Mouse (Mus musculus): Measurements from ENCODE around the gene Angptl8.
"Not testable (repeated sequence)": the region's sequence is repeated elsewhere in the genome, so short reads cannot be mapped to it uniquely, and the experiment has no call there.

Gene Angptl8

DNA sequence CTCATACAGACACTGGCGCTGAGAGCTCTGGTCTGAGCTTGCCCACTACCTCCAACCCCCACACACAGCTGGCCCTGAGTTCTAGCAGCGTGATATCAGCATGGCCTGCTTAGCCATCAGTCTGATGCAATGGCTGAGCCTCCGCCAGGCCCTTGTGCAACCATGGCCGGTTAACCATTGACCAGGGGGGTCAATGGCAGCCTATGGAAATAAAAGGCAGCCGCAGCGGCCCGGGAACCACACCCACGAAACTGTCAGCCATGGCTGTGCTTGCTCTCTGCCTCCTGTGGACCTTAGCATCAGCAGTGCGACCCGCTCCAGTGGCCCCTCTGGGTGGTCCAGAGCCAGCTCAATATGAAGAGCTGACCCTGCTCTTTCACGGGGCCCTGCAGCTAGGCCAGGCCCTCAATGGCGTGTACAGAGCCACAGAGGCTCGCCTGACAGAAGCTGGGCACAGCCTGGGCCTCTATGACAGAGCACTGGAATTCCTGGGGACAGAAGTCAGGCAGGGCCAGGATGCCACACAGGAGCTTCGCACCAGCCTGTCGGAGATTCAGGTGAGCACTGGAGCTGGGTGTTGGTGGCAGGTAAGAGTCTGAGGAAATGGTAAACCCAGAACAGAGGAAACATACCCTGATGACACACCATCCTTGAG is at the start of gene Angptl8:
Gene Angptl8, plus strand, starts transcription at position 253 of the 655 bp plus-strand sequence.
- no peak for DNase-seq (ENCODE audit: low read depth, low spot score)

DNA sequence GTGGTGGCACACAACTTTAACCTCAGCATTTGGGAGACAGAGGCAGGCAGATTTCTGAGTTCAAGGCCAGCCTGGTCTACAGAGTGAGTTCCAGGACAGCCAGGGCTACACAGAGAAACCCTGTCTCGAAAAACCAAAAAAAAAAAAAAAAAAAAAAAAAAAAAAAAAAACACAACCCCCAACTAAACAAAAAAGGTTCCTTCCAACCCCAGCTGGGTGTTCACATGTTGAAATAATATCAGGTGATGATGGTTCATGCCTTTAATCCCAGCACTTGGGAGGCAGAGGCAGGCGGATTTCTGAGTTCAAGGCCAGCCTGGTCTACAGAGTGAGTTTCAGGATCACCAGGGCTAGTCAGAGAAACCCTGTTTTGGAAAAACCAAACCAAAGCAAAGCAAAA is 49.0 kb upstream of the Angptl8 start:
- not testable (repeated sequence) for DNase-seq (ENCODE audit: low read depth, low spot score)

DNA sequence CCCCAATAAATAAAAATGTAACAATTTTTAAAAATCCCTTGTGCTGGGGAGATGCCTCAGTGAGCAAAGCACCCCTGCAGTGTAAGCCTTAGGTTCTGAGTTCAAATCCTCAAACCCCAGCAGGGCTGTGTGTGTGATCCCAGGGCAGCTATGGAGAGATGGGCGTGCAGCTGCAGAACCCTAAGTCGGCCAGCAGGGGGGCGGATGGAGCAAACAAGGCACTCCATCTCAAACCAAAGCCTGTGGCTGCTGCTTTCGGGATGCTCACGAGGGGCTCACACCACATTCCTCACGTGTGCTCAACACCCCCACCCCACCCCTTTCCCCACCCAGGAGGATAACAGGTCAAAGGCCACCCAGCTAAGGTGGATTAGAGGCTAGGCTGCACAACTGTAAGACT is 48.4 kb upstream of the Angptl8 start:
- no peak for DNase-seq (ENCODE audit: low read depth, low spot score)

DNA sequence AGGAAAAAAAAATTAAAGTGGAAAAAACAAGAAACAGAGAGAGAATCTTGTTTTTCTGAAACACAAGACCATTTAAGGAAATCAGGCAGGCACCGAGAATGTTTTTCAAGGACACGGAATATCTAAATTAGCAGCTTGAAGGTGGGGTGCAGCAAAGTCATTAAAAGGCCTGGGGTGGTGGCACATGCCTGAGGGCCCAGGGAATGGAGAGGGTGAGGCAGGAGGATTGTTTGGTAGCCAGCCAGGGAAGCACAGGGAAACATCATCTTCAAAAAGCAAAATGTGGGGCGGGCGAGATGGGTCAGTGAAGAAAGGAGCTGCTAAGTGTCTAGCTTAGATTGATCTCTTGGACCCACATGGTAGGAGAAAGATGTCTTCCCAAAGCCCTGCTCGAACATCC is 47.7 kb upstream of the Angptl8 start:
- DNase-seq (ENCODE audit: low read depth, low spot score), result no peak

DNA sequence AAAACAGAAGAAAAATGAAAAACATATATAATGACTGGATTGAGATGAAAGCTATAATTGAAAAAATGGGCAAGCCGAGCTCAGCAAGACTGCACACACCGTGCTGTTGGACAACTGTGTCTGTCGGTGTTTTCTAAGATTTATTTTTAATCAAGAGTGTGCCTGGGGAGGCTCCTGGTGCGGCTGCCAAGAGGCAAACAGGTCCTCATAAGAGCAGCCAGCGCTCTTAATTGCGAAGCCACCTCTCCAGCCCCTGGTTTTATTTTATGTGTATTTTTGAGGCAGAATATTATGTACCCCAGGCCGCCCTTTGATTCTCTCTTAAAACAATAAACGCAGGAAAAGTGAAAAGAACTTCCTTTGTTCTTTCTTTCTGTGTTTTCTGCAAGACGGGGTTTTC is 47.1 kb upstream of the Angptl8 start:
- DNase-seq (ENCODE audit: low read depth, low spot score), result no peak

DNA sequence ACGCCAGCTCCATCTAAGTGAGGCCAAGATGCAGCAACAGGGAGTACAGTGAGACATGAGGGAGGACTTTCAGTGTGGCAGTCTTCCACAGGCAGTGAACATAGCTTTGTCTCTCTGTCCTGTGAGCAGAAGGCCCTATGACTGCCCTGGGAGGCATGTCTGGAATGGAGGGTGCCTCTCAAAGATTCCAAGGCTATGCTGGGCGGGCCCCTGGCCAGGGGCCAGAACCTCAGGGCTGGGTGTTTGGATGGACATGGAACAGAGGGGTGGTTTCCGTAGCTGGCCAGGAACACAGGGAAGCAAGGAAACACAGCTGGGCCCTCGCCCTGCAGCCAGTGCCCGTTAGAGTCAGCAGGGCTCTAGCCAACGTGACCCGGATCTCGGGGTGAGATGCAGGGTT is 43.4 kb upstream of the Angptl8 start:
- no peak for DNase-seq (ENCODE audit: low read depth, low spot score)

DNA sequence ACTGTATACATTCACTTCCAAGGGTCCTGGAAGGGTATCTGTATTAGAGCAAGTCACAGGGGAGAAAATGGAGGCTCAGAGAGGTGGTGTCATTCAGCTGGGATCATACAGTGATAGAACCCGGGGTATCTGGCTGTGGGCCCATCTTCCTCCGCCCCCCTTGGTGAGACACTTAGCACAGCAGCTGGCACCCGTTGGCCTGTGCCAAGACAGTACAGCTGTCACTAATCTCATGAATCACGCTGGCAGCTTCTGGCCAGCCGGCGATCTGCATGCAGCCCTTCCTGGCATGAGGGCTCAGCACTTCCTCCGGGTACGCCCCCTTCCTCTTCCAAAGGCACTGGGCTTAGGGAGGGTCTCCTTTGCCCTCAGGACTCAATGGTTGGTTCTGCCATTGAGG is 42.7 kb upstream of the Angptl8 start:
- no peak for DNase-seq (ENCODE audit: low read depth, low spot score)

DNA sequence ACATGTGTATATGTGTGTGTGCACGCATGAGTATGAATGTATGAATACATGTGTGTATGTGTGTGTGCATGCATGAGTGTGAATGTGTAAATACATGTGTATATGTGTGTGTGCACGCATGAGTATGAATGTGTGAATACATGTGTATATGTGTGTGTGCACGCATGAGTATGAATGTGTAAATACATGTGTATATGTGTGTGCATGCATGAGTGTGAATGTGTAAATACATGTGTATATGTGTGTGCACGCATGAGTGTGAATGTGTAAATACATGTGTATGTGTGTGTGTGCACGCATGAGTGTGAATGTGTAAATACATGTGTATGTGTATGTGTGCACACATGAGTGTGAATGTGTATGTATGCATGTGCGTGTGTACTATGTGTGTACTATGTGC is 41.8 kb upstream of the Angptl8 start:
- not testable (repeated sequence) for DNase-seq (ENCODE audit: low read depth, low spot score)

DNA sequence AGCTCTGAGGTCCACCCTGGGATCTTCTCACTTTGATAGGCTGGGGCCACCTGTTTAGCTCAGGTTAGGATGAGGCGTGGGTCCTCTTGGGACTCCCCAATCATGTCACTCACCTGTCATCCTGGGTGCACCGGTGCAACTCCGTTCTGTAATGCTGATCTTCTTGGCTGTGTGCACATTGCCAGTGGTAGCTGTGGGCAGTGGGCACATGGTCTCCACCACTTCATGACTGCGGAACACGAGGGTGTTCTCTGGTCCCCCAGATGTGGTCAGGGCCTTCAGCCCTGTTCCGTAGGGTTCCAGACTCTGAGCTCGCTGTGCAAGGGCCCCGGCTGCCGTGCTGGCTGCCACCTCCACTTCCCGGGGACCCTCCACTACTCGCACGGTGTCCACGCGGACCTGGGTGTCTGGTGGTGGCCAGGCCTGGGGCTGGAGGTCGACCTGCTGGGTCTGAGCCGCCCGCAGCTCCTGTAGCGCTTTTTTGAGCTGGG is 40.9 kb upstream of the Angptl8 start:
- no peak for DNase-seq (ENCODE audit: low read depth, low spot score)

DNA sequence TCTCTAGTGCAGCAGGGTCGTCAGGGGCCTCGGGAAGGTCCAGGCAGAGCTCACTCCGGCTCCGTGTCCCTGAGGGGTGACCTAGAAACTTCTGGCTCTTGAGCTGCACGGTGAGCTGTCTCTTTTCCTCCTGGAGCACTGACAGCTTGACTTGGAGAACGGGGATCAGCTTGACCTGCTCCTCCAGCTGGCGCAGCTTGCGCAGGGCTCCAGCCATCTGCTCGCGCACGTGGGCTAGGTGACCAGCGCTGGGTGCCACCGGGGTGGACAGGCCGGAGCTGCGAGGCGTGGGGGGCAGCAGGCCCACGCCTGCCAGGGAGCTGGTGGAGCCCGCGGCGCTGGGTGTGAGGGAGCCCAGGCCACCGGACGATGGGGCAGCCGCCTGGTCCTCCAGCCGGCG is 40.4 kb upstream of the Angptl8 start:
- no peak for DNase-seq (ENCODE audit: low read depth, low spot score)

DNA sequence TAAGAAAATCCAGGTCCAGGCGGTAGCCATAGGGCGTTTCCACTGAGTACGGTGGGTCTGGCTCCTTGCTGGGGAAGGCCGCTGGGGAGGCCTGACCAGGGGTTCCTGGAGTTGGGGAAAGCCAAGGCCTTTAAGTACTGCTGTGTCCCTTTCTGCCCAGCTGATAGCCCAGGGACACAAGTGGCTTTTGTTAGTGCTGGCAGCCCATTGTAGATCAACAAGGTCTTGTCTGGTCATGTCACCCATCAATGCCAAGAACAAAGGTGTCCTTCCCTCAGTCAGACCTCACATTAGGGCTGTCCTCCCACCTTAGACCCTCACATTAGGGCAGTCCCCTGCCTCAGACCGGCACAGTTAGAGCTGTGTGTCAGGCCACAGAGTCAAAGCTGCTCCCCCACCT is 39.7 kb upstream of the Angptl8 start:
- DNase-seq (ENCODE audit: low read depth, low spot score), result no peak

DNA sequence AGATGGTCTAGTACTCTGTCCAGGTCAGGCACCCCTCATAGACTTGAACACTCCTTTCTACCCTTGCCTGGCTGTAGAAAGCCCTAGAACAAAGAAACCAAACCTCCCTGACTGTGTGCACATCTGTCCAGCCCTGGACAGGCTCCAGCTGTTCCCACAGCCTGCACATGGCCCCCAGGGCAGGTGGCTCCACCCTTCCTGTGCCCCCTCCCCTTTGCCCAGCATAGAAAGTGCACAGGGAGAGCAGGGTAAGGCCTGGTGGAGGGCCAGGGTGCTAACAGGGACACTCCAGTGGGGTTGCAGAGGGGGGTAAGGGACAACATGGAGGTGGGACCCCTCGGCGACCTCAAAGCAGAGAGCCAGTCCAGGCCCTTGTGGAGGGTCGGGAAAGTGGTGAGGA is 39.1 kb upstream of the Angptl8 start:
- no peak for DNase-seq (ENCODE audit: low read depth, low spot score)

DNA sequence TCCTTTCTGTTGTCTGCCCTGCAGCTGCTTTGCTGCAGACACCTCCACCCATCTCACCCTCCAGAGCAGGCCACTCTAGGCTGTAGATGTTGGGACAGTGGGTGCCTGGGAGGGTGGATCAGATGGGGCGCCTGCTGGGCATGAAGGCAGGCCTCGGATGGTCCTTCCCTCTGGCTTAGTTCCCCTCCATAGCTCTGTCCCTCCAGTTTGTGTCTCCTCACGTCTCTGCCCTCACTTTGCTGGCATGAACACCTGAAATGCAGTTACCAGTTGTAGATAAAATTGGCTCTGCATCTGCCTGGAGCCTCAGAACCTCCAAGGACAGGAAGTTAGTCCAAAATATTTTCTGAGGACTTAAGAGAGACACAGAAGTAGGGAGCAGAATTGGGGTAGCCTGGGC is 38.4 kb upstream of the Angptl8 start:
- no peak for DNase-seq (ENCODE audit: low read depth, low spot score)

DNA sequence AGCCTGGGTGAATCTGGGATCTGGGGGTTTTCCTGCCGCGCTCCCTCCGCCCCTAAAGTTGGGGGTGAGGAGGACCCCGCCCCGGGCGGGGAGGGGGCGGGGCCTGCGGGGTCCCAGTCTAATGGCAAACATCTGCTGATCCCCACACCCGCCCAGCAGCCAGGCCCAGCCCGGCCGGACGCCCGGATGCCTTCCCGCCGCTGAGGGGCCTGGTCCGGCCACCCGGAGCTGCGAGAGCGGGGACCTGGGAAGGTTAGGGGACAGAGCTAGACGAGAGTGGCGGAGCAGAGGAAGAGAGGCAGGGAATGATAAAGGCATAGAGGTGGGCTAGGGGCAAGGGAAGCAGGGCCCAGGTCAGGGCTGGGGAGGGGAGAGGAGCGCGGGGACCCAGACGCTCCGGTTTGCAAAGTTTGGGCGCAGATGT is 37.4 kb upstream of the Angptl8 start:
- no peak for DNase-seq (ENCODE audit: low read depth, low spot score)

DNA sequence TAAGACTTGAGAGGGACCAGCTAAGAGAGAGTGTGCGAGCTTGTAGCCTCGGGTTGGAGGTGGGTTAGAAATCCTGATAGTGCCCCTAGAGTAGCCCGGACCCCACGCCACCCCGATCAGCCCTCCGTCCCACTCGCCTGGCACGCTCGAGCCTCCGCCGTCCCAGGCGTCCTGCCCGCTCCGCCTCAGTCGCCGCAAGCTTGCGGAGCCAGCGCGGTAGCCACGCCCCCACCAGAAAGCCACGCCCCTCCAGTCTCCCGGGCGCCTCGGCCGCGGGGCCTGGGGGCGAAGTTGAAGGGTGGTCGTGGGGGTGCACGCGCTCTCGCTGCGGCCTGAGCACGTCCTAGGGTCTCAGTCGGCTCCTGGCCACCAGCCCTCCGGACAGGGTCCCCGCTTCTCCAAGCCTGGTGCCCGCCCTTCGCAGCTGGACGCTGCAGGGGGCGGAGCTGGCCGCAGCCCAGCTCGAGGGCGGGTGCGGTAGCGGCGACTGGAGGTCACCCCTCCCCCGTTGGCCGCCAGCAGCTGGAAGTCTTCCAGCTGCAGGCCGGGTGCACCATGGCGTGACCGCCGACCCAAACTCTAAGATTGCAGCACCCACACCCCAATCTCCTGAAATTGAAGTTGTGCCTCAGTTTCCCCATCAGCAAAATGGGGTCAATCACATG is 36.8 kb upstream of the Angptl8 start, which contains the start of gene Kank2:
Gene Kank2, minus strand, starts transcription at position 400 of the 665 bp plus-strand sequence.
- DNase-seq (ENCODE audit: low read depth, low spot score), result peak; percentile 28

DNA sequence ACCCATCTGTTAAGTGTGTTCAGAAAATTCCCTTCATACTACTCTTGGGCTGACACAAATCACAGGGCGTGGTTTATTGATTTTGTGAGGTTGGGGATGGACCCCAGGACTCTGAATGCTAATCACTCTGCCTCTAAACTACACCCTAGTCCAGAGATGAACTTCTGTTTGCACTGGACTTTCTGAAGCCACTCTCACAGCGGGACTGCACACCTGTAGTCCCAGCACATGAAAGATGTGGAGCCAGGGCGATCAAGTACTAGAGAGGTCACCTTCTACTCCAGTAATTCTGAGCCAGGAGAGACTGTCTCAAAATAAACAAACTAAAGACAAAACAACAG is 36.3 kb upstream of the Angptl8 start:
- no peak for DNase-seq (ENCODE audit: low read depth, low spot score)

DNA sequence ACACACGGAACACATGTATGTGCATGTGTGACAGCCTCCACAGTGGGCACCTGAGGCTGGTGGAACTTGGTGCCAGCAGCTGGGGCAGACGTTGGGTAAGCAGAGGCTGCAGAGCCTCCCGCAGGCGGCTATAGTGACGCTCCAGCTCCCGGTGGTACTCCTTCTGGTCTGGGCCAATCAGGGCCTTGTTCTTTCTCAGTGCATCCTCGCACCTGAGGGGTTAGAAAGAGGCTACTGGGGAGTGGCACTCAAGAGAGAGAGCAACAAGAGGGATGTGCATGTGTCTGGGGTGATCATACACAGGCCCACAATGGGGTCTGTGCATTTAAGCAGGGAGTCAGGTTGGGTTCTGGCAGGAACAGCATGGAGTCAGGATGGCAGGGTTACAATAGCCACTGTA is 34.2 kb upstream of the Angptl8 start:
- DNase-seq (ENCODE audit: low read depth, low spot score), result no peak

DNA sequence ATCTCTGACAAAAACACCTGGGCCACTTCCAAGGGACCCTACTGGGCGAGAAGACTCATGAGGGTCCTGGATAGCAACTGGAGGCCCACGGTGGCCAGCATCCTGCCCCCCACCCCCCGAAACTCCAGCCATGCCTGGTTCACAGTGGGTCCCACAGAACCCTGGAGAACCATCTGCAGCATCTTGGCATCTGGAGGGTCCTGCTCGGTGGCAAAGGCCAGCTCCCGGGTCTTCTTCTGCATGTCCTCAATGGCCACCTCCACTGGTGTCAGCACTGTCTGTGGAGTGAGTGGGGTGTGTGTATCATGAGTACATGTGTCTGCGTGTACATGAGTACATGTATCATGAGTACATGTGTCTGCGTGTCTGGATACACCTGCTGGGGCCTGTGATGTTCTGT is 33.7 kb upstream of the Angptl8 start:
- DNase-seq (ENCODE audit: low read depth, low spot score), result no peak

DNA sequence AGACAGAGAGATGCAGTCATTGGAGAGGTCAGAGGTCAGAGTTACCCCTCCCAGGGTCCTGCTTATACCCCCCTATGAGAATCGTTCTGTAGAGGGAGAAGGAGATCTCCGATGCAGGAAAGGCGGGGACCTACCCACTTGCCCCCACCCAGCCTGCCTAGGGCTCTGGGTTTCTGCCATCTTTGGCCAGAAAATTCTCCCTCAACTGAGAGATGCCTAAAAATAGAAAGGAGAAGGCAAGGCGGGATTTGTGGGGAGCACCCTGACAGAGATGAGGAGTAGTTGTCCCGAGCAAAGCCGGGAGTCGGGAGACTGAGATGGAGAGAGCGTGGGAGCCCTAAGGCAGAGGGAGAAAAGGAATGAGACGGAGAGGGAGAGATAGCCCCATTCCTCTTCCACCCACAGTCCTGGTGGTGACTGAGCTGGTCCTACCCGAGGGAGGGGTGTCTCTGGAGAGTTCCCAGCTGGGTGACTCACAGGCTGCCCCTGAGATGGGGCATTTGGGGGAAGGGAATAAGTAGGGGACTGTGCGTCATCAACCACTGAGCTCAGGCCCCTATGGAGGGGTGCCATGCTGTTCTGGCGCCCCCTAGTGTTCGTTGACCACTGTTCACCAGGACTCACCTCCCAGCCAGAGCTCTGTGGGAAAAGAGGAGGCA is 31.2 kb upstream of the Angptl8 start:
- peak; percentile 61 for DNase-seq (ENCODE audit: low read depth, low spot score)

DNA sequence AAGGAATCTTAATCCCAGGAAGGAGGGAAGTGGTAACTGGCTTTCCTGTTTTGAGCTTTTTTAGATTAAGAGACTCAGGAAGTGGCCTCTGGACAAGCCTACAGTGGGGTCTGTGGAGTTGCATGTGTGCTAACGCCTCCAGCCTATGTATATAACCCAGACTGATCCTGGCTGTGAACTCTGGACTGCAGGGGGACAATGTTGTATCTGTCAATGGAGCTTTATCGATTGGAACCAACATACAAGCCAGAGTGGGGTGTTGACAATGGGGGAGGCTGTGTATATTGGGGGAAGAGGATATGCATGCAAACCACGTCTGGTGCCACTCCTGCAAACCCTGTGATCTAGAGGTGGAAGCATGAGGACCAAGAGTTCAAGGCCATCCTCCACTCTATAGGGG is 28.9 kb upstream of the Angptl8 start:
- no peak for DNase-seq (ENCODE audit: low read depth, low spot score)

DNA sequence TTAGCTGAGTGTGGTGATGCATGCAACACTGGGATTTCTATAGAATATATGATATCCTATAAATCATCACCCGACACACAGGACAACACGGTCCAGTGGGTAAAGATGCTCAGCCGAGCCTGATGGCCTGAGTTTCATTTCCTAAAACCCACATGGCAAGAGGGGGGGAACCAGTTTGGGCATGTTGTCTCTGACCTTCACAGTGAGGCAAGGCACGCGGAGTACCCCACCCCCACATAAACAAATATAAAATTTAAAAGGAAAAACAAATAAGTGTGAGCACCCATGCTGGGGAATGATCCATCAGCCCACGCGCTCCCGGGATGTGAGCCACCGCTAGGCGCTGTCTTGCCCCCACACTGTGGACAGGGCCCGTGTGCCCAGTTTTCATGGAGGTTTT is 28.3 kb upstream of the Angptl8 start:
- no peak for DNase-seq (ENCODE audit: low read depth, low spot score)

DNA sequence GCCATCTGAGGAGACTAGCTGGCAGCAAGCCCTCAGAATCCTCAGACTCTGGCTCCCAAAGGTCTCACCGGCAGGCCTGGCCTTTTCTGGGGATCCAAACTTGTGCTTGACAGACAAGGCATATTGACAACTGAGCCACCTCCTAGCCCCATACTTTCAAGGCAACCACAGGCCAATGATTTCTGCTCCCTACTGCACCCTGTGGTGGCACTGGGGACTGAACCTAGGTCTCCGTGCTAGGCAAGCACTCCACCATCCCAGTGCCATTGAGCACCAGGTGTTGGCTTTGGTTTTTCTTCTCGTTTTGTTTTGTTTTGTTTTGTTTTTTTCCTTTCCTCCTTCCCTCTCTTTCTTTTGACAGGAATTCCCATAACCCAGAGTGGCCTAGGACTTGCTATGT is 26.7 kb upstream of the Angptl8 start:
- no peak for DNase-seq (ENCODE audit: low read depth, low spot score)

DNA sequence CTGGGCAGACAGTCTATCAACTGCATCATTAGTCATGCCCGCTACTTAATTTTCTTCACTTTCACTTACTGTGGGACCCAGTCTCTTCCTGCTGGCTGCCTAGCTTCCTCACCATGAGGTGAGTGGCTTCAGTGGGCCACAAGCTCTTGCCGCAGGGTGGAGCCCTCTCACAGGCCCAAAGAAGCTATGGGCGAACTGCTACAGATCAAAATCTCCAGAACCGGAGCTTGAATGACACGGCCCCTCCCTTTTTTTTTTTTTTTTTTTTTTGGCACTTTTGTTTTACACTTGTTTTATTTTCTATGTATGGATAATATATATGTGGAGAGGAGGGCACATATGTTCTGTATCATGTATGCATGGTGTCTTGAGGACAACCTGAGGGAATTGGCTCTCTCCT is 24.1 kb upstream of the Angptl8 start:
- DNase-seq (ENCODE audit: low read depth, low spot score), result no peak

All from retina, adult 2 months (tissue).